Mouse (Mus musculus): ENCODE data around the gene Crct1. TPM values are rescaled to one million over a fixed set of nuclear protein-coding genes. Genes with fewer than 3 reads are reported as not detected.

The Crct1 gene
- polyA plus RNA-seq, 1 experiment from 2014 or later, result 0.43 TPM

- H3K36me3 ChIP-seq, result no peaks in the 10 kb centered on the region
- 56% methylated on average over 3 of the region's 3 CpGs for WGBS
- H3K27me3 ChIP-seq (replicated peaks), result no peaks in the 10 kb centered on the region
- H3K27ac ChIP-seq (replicated peaks), result no peak overlapping the region
- no peaks in the 10 kb centered on the region for H3K9me3 ChIP-seq
- H3K4me2 ChIP-seq, result no peak overlapping the region
- ATAC-seq (ENCODE audit: extremely low read depth, insufficient number of reproducible peaks, low FRiP score, low TSS enrichment), result no peak
- no peak overlapping the region for H3K9ac ChIP-seq
- no peaks in the 10 kb centered on the region for H3K4me1 ChIP-seq
- H3K4me3 ChIP-seq, result no peak overlapping the region
Measured at GRCm38 (mm10) chr3:93000621-93001020, 14.9 kb downstream of the Crct1 start.

DNA sequence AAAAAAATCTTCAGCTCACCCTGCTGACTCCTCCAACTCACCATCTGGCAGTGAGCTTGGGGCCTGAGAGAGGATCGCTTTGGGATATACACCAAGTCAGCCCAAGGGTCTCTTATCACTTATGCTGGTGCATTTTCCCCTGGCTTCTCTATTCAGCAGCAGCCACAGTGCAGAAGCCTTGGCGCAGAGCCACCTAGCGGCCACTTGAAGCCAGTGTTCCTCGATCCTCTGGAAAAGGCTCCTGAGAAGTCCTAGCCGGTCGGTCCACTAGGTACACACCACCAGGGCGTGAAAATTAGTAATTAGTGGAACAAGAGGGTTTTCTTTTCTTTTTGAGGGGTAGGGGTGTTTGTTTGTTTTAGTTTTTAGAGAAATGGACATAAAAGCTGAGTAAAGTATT lies 16.8 kb downstream of the Crct1 start:
- 4% methylated on average over 7 of the region's 7 CpGs for WGBS
- H3K27ac ChIP-seq (replicated peaks), result no peak overlapping the region
- no peaks in the 10 kb centered on the region for H3K4me1 ChIP-seq
- no peak overlapping the region for H3K4me2 ChIP-seq
- H3K9me3 ChIP-seq, result no peaks in the 10 kb centered on the region
- ATAC-seq (ENCODE audit: extremely low read depth, insufficient number of reproducible peaks, low FRiP score, low TSS enrichment), result no peak
- no peak overlapping the region for H3K9ac ChIP-seq
- no peaks in the 10 kb centered on the region for H3K36me3 ChIP-seq
- H3K4me3 ChIP-seq, result no peak overlapping the region
- H3K27me3 ChIP-seq (replicated peaks), result no peaks in the 10 kb centered on the region

DNA sequence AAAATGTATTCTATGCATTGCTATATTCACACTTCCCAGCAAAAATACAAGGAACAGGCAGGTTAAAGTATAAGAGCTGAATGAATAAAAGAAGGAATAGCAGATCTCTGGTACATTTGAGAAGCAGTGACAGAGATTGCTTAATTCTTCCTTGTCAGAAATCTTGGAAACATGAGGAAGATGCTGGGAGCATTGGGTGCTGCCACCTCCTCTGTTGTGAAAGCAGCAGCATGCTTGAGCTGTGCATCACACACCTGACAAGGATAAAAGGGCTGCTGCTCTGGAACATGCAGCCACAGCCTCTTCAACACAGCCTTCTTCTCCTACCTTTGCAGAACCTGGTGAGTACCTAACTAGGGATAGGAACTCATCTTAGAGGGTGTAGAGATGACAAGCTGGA lies 23.6 kb downstream of the Crct1 start, which contains the start of gene Lce3f:
TSS of gene Lce3f (plus strand) at position 301 of the 400 bp plus-strand sequence.
- Histone ChIP-seq H3K4me1 (no peaks in the 10 kb centered on the region), H3K27ac (replicated peaks) (no peak within 1 kb of the TSS), H3K36me3 (no peaks in the 10 kb centered on the region), H3K9ac (no peak within 1 kb of the TSS), H3K27me3 (replicated peaks) (no peaks in the 10 kb centered on the region), H3K4me2 (no peak within 1 kb of the TSS), H3K4me3 (no peak within 1 kb of the TSS), H3K9me3 (no peaks in the 10 kb centered on the region)
- no peak for ATAC-seq (ENCODE audit: extremely low read depth, insufficient number of reproducible peaks, low FRiP score, low TSS enrichment)

- Histone ChIP-seq H3K4me2 (no peak overlapping the region), H3K9ac (no peak overlapping the region), H3K36me3 (no peaks in the 10 kb centered on the region), H3K27ac (replicated peaks) (no peak overlapping the region), H3K27me3 (replicated peaks) (no peaks in the 10 kb centered on the region), H3K4me3 (no peak overlapping the region), H3K4me1 (no peaks in the 10 kb centered on the region), H3K9me3 (no peaks in the 10 kb centered on the region)
- 59% methylated on average over 2 of the region's 2 CpGs for WGBS
- ATAC-seq (ENCODE audit: extremely low read depth, insufficient number of reproducible peaks, low FRiP score, low TSS enrichment), result no peak
Measured at GRCm38 (mm10) chr3:92978484-92978883, 37.0 kb downstream of the Crct1 start.

- WGBS, result 76% methylated on average over 2 of the region's 2 CpGs
Measured at GRCm38 (mm10) chr3:92966761-92967160, 48.7 kb downstream of the Crct1 start, which contains the start of gene Lce3e. TSS of gene Lce3e (plus strand) at chr3:92967061.

More at GRCm38 (mm10) chr3:92966761-92967160, 48.7 kb downstream of the Crct1 start, which contains the start of gene Lce3e:
- Histone ChIP-seq H3K4me2 (no peak within 1 kb of the TSS), H3K27me3 (replicated peaks) (no peaks in the 10 kb centered on the region), H3K4me3 (no peak within 1 kb of the TSS), H3K9me3 (no peaks in the 10 kb centered on the region), H3K9ac (no peak within 1 kb of the TSS), H3K4me1 (no peaks in the 10 kb centered on the region), H3K27ac (replicated peaks) (no peak within 1 kb of the TSS), H3K36me3 (no peaks in the 10 kb centered on the region)
- ATAC-seq (ENCODE audit: extremely low read depth, insufficient number of reproducible peaks, low FRiP score, low TSS enrichment), result no peak

Other genes starting within 250 kb of the Crct1 start
- gene Lce1i, start 236.8 kb downstream of the Crct1 start, polyA plus RNA-seq (2015; fragmentation: Nextera tagmentation; extraction: Ambion mirVana), result not detected in 2 replicates
- gene Lce1j, start 225.2 kb downstream of the Crct1 start, polyA plus RNA-seq (2015; fragmentation: Nextera tagmentation; extraction: Ambion mirVana), result not detected in 2 replicates
- not detected in 2 replicates for gene Lce1k, start 207.8 kb downstream of the Crct1 start, polyA plus RNA-seq (2015; fragmentation: Nextera tagmentation; extraction: Ambion mirVana)
- not detected in 2 replicates for gene Kprp, start 188.4 kb downstream of the Crct1 start, polyA plus RNA-seq (2015; fragmentation: Nextera tagmentation; extraction: Ambion mirVana)
- gene Lce1l, start 164.4 kb downstream of the Crct1 start, polyA plus RNA-seq (2015; fragmentation: Nextera tagmentation; extraction: Ambion mirVana), result not detected in 2 replicates
- gene 2310050C09Rik, start 145.5 kb downstream of the Crct1 start, polyA plus RNA-seq (2015; fragmentation: Nextera tagmentation; extraction: Ambion mirVana), result not detected in 2 replicates
- gene Lce3a, start 89.5 kb downstream of the Crct1 start, polyA plus RNA-seq (2015; fragmentation: Nextera tagmentation; extraction: Ambion mirVana), result not detected in 2 replicates
- gene Lce3b, start 82.7 kb downstream of the Crct1 start, polyA plus RNA-seq (2015; fragmentation: Nextera tagmentation; extraction: Ambion mirVana), result not detected in 2 replicates
- gene Lce3c, start 71.2 kb downstream of the Crct1 start, polyA plus RNA-seq (2015; fragmentation: Nextera tagmentation; extraction: Ambion mirVana), result not detected in 2 replicates
- gene Lce3d, start 58.3 kb downstream of the Crct1 start, polyA plus RNA-seq (2015; fragmentation: Nextera tagmentation; extraction: Ambion mirVana), result not detected in 2 replicates
- not detected in 2 replicates for gene Lce3e, start 48.6 kb downstream of the Crct1 start, polyA plus RNA-seq (2015; fragmentation: Nextera tagmentation; extraction: Ambion mirVana)
- gene Lce3f, start 23.5 kb downstream of the Crct1 start, polyA plus RNA-seq (2015; fragmentation: Nextera tagmentation; extraction: Ambion mirVana), result not detected in 2 replicates
- not detected in 2 replicates for gene Lce1m, start 3.4 kb upstream of the Crct1 start, polyA plus RNA-seq (2015; fragmentation: Nextera tagmentation; extraction: Ambion mirVana)
- not detected in 2 replicates for gene Gm4858, start 53.1 kb upstream of the Crct1 start, polyA plus RNA-seq (2015; fragmentation: Nextera tagmentation; extraction: Ambion mirVana)
- gene Crnn, start 129.1 kb upstream of the Crct1 start, polyA plus RNA-seq (2015; fragmentation: Nextera tagmentation; extraction: Ambion mirVana), result not detected in 2 replicates
- not detected in 2 replicates for gene Flg2, start 181.6 kb upstream of the Crct1 start, polyA plus RNA-seq (2015; fragmentation: Nextera tagmentation; extraction: Ambion mirVana)